Mouse (Mus musculus): ENCODE measurements around the gene Adam8.

DNA sequence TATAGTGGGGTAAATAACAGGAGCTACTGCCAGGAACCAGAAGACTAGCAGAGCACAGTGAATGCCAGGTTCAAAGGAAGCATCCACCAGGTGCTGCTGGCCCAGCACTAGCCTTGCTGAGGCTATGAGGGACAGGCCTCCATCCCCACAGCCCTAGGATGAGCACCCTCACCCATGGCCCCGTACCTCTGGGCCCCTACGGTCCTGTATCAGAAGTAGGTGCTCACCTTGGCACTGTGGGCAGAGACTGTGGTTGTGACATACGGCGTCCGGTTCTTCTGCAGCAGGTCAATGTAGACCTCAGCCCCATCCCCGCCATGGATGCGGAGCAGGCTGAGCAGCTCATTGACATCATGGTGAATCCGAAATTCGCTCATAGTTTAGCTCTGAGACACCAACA lies 41.0 kb upstream of the Adam8 start:
- no peak for TF ChIP-seq CTCF (IDR thresholded peaks at IDR 0.05; ENCODE audit: borderline replicate concordance, insufficient read depth, low read length)
- no peak for TF ChIP-seq POLR2A (IDR thresholded peaks at IDR 0.05; ENCODE audit: low read depth, low read length)
